Mouse (Mus musculus): ENCODE data around the gene Uhrf1.
A peak's percentile ranks its signal among the peaks of the same experiment; 100 is the strongest.

DNA sequence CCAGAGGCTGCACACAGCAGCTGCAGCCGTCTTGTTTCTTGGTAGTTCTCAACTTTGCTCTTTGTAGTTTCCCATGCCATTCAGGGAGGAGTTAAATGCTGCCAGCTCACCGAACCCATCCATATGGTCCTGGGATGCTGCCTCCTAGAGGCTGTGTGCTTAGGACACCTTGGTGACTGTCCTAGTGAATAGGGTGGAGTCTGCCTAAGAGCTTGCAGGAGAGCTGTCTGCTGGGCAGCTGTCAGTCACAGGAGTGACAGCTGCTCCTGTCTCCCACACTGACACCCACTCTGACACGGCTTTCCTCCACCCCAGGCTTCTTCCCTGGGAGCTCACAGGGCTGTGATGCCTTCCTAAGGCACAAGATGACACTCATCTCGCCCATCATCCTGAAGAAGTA, 69.0 kb downstream of the Uhrf1 start:
- peak in 1 of 3 experiments; percentile 10; a peak in 1 of 6 replicates for TF ChIP-seq CTCF (IDR thresholded peaks at IDR 0.05 in 2 of 3, conservative IDR thresholded peaks at IDR 0.05 in 1 of 3; ENCODE audit: control insufficient read depth in 1 of 3, insufficient read depth in 1 of 3, low read depth in 2 of 3, low read length in 3 of 3, poor library complexity in 1 of 3, severe bottlenecking in 1 of 3)
- no peak for TF ChIP-seq MXI1 (IDR thresholded peaks at IDR 0.05; ENCODE audit: low read depth, low read length)
- no peak for TF ChIP-seq POLR2A (IDR thresholded peaks at IDR 0.05; ENCODE audit: control insufficient read depth in 1 of 2, insufficient read depth in 1 of 2, low read depth in 1 of 2, low read length in 2 of 2, poor library complexity in 1 of 2)
- no peak for TF ChIP-seq ZMIZ1 (IDR thresholded peaks at IDR 0.05; ENCODE audit: low read depth, low read length)
- no peak for TF ChIP-seq MYC (IDR thresholded peaks at IDR 0.05; ENCODE audit: low read depth, low read length)
- TF ChIP-seq CHD2 (IDR thresholded peaks at IDR 0.05; ENCODE audit: low read length) = no peak
- no peak for TF ChIP-seq MAX (IDR thresholded peaks at IDR 0.05; ENCODE audit: low read length)
- TF ChIP-seq USF1 (IDR thresholded peaks at IDR 0.05; ENCODE audit: low read depth, low read length) = no peak
- TF ChIP-seq NRF1 (IDR thresholded peaks at IDR 0.05; ENCODE audit: insufficient read depth, low read depth, low read length, poor library complexity, severe bottlenecking) = no peak
